Mouse (Mus musculus) stomach, embryonic 14.5 days (tissue): Measurements from ENCODE around the gene Frmd4a. TPM values are rescaled to one million over a fixed set of nuclear protein-coding genes. Genes with fewer than 3 reads are reported as not detected.

Experiments used
- ATAC-seq: fragments of 200-750 bp; cut with Nextera tagmentation; 2 replicates; pipeline ENCODE4 v1.8.0; 2017; ENCODE audit warnings: low read depth, moderate TSS enrichment; ENCODE audit not compliant: insufficient number of reproducible peaks, insufficient read depth, low FRiP score
- H3K27ac ChIP-seq: fragments of 300-500 bp; sonication (generic); 2 replicates; pipeline ENCODE4 v1.5.1; 2014; ENCODE audit warnings: mild to moderate bottlenecking, low read length, moderate library complexity, mixed read lengths
- H3K27me3 ChIP-seq: fragments of 300-500 bp; sonication (generic); 2 replicates; pipeline ENCODE4 v1.6.1; 2014; ENCODE audit warnings: low read length, control low read depth, mixed read lengths; ENCODE audit not compliant: control insufficient read depth, insufficient read depth
- H3K36me3 ChIP-seq: fragments of 300-500 bp; sonication (generic); 2 replicates; pipeline ENCODE4 v1.6.1; 2014; ENCODE audit warnings: mild to moderate bottlenecking, control low read depth, low read length, moderate library complexity, mixed read lengths; ENCODE audit not compliant: control insufficient read depth, insufficient read depth
- H3K4me1 ChIP-seq: fragments of 300-500 bp; sonication (generic); 2 replicates; pipeline ENCODE4 v1.6.1; 2014; ENCODE audit warnings: low read length, control low read depth, mixed read lengths; ENCODE audit not compliant: control insufficient read depth, insufficient read depth
- H3K4me2 ChIP-seq: fragments of 300-500 bp; sonication (generic); replicated peaks from 2 replicates; pipeline ENCODE4 v1.6.1; 2014; ENCODE audit warnings: low read depth, low read length, control low read depth
- H3K4me3 ChIP-seq: fragments of 300-500 bp; sonication (generic); 2 replicates; pipeline ENCODE4 v1.5.1; 2014; ENCODE audit warnings: low read depth, low read length, control low read depth
- H3K9ac ChIP-seq: fragments of 300-500 bp; sonication (generic); replicated peaks from 2 replicates; pipeline ENCODE4 v1.6.1; 2014; ENCODE audit warnings: low read depth, mild to moderate bottlenecking, control low read depth, low read length, moderate library complexity, mixed read lengths
- H3K9me3 ChIP-seq: fragments of 300-500 bp; sonication (generic); 2 replicates; pipeline ENCODE4 v1.6.1; 2016; ENCODE audit warnings: low read depth, low read length, control low read depth; ENCODE audit not compliant: control insufficient read depth
- WGBS: fragments of 180-500 bp; shearing (Covaris S2); extraction: QIAGEN DNeasy Blood & Tissue Kit; methylation state at CpG from one replicate; pipeline ENCODE4 v1.1.7; 2014; 5-methylcytosine and 5-hydroxymethylcytosine counted together
- polyA plus RNA-seq: library from polyadenylated mRNA; unstranded; fragments of >200 nt; fragmentation: Nextera tagmentation; extraction: Ambion mirVana; gene quantifications from 2 replicates; pipeline ENCODE4 v1.2.1, GENCODE M21; 2014

The Frmd4a gene
- polyA plus RNA-seq, 1 experiment from 2014 or later, result 42.4 TPM

- WGBS, result 23% methylated on average over 3 of the region's 3 CpGs
- ATAC-seq, result no peak
- H3K9ac ChIP-seq, result no peak overlapping the region
These were observed 214.8 kb downstream of the Frmd4a start for GRCm38 (mm10) chr2:4232335-4232734.

GRCm38 (mm10) chr2:4232761-4233322, 215.3 kb downstream of the Frmd4a start:
- no peak overlapping the region for H3K9ac ChIP-seq
- H3K9me3 ChIP-seq, result no peaks in the 10 kb centered on the region
- 22% methylated on average over 10 of the region's 10 CpGs for WGBS
- H3K27me3 ChIP-seq, result no peaks in the 10 kb centered on the region
- H3K4me2 ChIP-seq, result peak overlapping the region; percentile 1; the same call in 1 of the 2 replicates
- no peak overlapping the region for H3K27ac ChIP-seq
- no peak for ATAC-seq
- no peak overlapping the region for H3K4me3 ChIP-seq
- peaks cover 8% of the 10 kb centered on the region; the same call in 1 of the 2 replicates for H3K4me1 ChIP-seq
- H3K36me3 ChIP-seq, result no peaks in the 10 kb centered on the region

More at GRCm38 (mm10) chr2:4232335-4232734, 214.8 kb downstream of the Frmd4a start:
- H3K27me3 ChIP-seq, result no peaks in the 10 kb centered on the region
- H3K9me3 ChIP-seq, result no peaks in the 10 kb centered on the region
- no peaks in the 10 kb centered on the region for H3K36me3 ChIP-seq
- H3K4me3 ChIP-seq, result no peak overlapping the region
- H3K4me2 ChIP-seq, result 0 out of 2 replicates have a peak overlapping the region, but pooled peaks have one; percentile 1
- no peak overlapping the region for H3K27ac ChIP-seq
- peaks cover 8% of the 10 kb centered on the region; the same call in 1 of the 2 replicates for H3K4me1 ChIP-seq

- ATAC-seq, result no peak
- Histone ChIP-seq H3K4me3 (no peak overlapping the region), H3K36me3 (no peaks in the 10 kb centered on the region), H3K4me2 (no peak overlapping the region), H3K27me3 (no peaks in the 10 kb centered on the region), H3K9ac (no peak overlapping the region), H3K9me3 (no peaks in the 10 kb centered on the region), H3K27ac (no peak overlapping the region), H3K4me1 (peaks cover 5% of the 10 kb centered on the region; the same call in 1 of the 2 replicates)
- 90% methylated on average over 5 of the region's 5 CpGs for WGBS
These were observed 220.2 kb downstream of the Frmd4a start for GRCm38 (mm10) chr2:4237686-4238085.

GRCm38 (mm10) chr2:4249723-4250122, 232.2 kb downstream of the Frmd4a start:
- Histone ChIP-seq H3K4me3 (no peak overlapping the region), H3K27me3 (no peaks in the 10 kb centered on the region), H3K27ac (no peak overlapping the region), H3K9ac (no peak overlapping the region), H3K9me3 (no peaks in the 10 kb centered on the region), H3K36me3 (no peaks in the 10 kb centered on the region), H3K4me1 (peaks cover 16% of the 10 kb centered on the region), H3K4me2 (no peak overlapping the region)
- 49% methylated on average over 6 of the region's 6 CpGs for WGBS
- no peak for ATAC-seq

GRCm38 (mm10) chr2:4252541-4253291, 235.2 kb downstream of the Frmd4a start:
- no peaks in the 10 kb centered on the region for H3K27me3 ChIP-seq
- 36% methylated on average over 9 of the region's 9 CpGs for WGBS
- H3K36me3 ChIP-seq, result no peaks in the 10 kb centered on the region
- H3K4me1 ChIP-seq, result peaks cover 16% of the 10 kb centered on the region
- H3K27ac ChIP-seq, result 0 out of 2 replicates have a peak overlapping the region, but pooled peaks have one; percentile 61
- H3K4me3 ChIP-seq, result no peak overlapping the region
- ATAC-seq, result no peak
- H3K9ac ChIP-seq, result no peak overlapping the region
- H3K9me3 ChIP-seq, result no peaks in the 10 kb centered on the region
- no peak overlapping the region for H3K4me2 ChIP-seq

GRCm38 (mm10) chr2:4253348-4253747, 235.8 kb downstream of the Frmd4a start:
- H3K4me3 ChIP-seq, result no peak overlapping the region
- no peak for ATAC-seq
- H3K27ac ChIP-seq, result 0 out of 2 replicates have a peak overlapping the region, but pooled peaks have one; percentile 61
- H3K9me3 ChIP-seq, result no peaks in the 10 kb centered on the region
- 17% methylated on average over 4 of the region's 4 CpGs for WGBS
- H3K9ac ChIP-seq, result no peak overlapping the region
- H3K4me2 ChIP-seq, result no peak overlapping the region
- H3K27me3 ChIP-seq, result no peaks in the 10 kb centered on the region
- H3K36me3 ChIP-seq, result no peaks in the 10 kb centered on the region
- H3K4me1 ChIP-seq, result peaks cover 16% of the 10 kb centered on the region

GRCm38 (mm10) chr2:4254083-4254482, 236.6 kb downstream of the Frmd4a start:
- ATAC-seq, result no peak
- no peak overlapping the region for H3K9ac ChIP-seq
- H3K4me2 ChIP-seq, result no peak overlapping the region
- no peaks in the 10 kb centered on the region for H3K27me3 ChIP-seq
- no peak overlapping the region for H3K27ac ChIP-seq
- no peak overlapping the region for H3K4me3 ChIP-seq
- peaks cover 16% of the 10 kb centered on the region for H3K4me1 ChIP-seq
- no peaks in the 10 kb centered on the region for H3K9me3 ChIP-seq
- 75% methylated on average over 5 of the region's 5 CpGs for WGBS
- H3K36me3 ChIP-seq, result no peaks in the 10 kb centered on the region

GRCm38 (mm10) chr2:4256242-4256641, 238.7 kb downstream of the Frmd4a start:
- H3K4me3 ChIP-seq, result no peak overlapping the region
- no peaks in the 10 kb centered on the region for H3K9me3 ChIP-seq
- no peaks in the 10 kb centered on the region for H3K36me3 ChIP-seq
- no peak overlapping the region for H3K27ac ChIP-seq
- no peaks in the 10 kb centered on the region for H3K27me3 ChIP-seq
- WGBS, result 92% methylated on average over 2 of the region's 2 CpGs
- ATAC-seq, result no peak
- H3K4me1 ChIP-seq, result peaks cover 16% of the 10 kb centered on the region
- H3K9ac ChIP-seq, result no peak overlapping the region
- H3K4me2 ChIP-seq, result no peak overlapping the region
